Mouse (Mus musculus): Measurements from ENCODE around the gene Dedd2.

The Dedd2 gene

DNA sequence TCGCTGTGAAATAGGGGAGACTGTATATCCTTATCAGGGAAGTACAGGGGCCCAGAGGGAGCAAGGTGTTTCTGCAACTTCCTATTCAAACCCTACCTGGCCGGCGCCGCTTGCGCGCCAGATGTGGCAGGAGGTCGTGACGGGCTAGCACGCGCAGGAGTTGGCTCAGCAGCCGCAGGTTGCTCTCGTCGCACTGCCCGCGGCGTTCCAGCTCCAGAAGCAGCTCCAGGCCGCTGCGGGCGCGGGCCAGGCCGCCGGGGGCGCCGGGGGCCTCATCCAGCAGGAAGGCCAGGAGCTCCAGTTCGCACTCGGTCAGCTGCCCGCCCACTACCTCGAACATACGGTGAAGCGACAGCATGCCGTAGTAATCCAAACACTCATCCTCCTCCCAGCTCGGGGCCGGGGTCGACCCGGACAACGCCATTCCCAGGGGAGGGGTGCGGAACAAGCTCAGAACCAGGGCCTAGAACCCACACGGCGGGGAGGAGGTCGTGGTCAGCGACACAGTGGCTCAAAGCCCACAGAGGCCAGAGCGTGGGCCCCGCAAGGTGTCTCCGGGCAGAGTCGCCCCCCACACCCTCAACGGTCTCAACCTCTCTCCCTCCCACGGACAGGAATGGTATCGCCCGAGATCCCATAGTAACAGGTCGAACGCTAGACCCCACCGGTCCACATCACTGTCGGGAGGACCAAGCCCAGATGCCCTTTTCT, 1.6 kb downstream of the Dedd2 start:
- no peak for DNase-seq (ENCODE audit: low read depth, low spot score)

DNA sequence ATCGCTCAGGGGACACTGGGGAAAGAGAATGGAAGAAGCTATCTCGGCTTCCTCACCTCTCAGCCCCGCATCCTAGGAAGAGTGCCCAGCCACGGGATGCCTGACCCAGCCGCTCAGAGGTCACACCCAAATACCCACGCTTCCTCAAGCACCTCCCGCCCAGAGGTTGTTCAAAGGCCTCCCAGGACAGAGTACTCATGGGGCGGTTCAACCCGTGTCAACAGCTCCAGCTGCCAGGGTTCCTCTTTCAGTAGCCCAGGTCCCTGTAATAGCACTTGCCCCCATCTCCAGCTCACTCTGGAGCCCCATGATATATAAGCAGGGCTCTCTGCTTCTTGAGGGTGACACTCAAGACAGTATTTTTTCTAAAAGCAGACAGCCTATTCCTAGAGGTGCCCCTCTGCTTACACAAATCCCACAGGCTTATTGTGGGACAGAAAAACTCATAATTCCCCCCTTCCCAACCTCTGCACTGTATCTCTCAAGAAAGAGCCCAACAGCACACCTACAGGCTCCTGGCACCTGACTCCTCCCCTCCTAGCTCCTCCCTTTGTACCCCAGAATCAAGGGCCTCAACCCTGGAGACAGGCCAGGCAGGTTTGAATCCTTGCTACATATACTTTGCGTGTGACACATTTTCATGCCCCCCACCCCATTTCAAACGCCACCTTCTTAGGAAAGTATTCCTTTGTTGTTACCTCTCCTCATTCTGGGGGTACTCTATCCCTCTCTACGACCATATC, 2.6 kb downstream of the Dedd2 start:
- no peak for DNase-seq (ENCODE audit: low read depth, low spot score)

DNA sequence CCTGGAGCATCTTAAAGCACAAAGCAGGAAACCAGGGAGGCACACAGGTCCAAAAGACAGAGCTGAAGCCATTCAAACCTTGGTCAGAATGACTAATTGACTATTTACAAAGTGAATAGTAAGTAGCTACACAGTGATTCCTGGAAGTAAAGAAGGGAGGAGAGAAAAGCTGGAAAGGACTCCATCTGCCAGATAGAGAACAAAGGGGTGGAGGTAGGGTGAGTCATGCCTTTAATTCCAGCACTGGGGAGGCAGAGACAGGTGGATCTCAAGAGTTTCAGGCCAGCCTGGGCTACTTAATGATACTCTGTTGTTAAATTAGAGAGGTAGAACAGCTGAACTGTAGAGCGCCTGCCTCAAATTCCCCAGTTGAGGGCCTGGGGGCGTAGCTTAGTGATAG, 6.2 kb downstream of the Dedd2 start:
- DNase-seq (ENCODE audit: low read depth, low spot score): no peak

DNA sequence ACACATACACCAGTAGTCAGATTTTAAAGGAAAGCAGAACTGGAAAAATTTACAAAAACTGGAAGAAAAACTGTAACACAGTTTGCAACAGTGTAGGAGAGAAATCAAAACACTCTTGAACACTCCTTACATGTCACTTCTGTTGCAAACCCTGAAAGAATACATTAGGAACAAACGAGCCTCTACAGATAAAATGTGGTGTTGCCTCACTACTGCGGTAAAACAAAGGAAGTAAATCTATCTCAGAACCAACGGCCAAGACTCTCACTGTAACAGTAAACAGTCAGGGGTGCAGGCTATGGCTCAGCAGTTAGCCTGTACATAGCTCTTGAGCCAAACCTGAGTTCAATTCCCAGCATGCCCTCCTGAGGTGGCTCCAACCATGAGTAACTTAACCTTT, 7.3 kb downstream of the Dedd2 start:
- no peak for DNase-seq (ENCODE audit: low read depth, low spot score)

- DNase-seq (ENCODE audit: low read depth, low spot score): peak; percentile 86
These were observed 9.9 kb downstream of the Dedd2 start for GRCm38 (mm10) chr7:25210482-25210881.

GRCm38 (mm10) chr7:25209161-25209622, 11.2 kb downstream of the Dedd2 start:
- no peak for DNase-seq (ENCODE audit: low read depth, low spot score)

DNA sequence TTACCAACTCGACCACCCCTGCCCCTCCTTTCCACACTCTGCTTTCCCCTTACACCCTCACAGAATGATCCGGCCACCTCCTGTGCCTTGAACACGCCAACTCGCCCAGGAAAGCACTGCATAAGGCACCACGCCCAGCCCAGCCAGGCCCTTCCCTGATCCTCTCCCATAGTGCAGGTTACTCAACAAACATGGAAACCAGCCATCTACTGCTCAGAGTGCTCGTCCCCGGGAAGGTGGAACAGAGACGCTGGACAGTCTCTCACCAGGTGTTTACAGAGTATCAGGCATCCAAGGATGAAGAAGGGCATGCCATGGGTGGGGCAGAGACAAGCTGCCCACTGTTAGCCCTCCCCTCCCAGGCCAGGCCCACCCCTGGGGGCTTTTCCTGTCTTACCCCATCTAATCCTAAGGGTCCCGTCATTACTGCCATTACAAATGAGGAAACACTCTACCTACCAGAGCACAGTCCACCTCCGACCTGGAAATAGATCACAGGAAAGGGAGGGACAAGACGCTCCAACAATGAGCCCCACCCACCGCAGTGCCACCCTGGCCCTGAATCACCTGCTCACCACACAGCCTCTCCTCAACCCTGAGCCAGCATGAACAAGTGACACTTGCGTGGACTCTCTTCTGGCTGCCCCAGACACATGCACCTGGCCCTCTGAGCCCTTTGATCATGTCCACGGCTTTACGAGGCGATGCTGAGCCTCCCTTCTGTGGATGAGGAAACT, 14.2 kb downstream of the Dedd2 start:
- DNase-seq (ENCODE audit: low read depth, low spot score): no peak

- DNase-seq (ENCODE audit: low read depth, low spot score): no peak
These were observed 14.9 kb downstream of the Dedd2 start for GRCm38 (mm10) chr7:25205355-25206093.

DNA sequence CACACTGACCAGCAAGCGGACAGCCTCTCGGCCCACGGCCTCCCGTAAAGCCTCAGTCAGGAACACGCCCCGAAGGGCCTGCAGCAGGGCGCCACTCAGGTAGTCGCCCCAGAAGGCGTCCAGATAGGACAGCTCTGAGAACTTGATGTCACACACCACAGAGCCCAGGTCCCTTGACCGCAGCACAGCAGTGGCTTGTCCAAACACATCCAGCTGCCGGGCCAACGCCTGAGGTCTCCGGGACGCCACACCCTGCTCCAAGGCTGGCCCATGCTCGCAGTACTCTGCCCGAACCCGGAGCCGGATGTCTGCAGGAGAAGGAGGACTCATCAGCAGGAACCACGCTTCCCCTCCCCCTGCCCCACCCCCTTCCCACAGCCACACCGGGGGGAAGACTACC, 16.8 kb downstream of the Dedd2 start:
- no peak for DNase-seq (ENCODE audit: low read depth, low spot score)

DNA sequence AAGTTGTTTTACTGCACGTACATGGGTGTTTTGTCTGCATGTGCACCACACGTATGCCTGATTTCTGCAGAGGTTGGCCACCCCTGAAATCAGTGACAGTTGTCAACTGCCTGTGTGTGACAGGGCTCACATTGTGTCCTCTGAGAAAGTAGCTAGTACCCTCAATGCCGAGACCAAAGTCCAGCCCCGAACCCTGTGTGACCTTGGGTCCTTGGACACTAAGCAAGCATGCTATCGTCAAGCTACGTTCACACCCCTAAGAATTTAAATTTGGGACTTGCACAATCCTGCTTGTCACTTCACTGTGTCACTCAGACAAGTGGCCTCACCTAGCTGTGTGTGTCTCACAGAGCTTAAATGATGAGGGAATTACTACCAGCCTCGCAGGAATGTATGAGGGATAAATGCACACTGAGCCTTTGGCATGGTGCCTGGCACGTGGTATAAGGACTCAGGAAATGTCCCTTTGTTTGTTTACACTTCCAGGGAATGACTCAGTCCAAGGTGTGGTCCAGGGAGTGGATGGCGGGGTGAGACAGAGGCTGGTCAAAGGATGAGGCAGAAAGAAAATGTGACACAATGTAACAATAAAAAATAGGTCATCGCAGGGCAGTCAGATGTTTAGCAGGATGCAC, 22.9 kb downstream of the Dedd2 start:
- no peak for DNase-seq (ENCODE audit: low read depth, low spot score)

GRCm38 (mm10) chr7:25196107-25196506, 24.3 kb downstream of the Dedd2 start:
- DNase-seq (ENCODE audit: low read depth, low spot score): no peak

DNA sequence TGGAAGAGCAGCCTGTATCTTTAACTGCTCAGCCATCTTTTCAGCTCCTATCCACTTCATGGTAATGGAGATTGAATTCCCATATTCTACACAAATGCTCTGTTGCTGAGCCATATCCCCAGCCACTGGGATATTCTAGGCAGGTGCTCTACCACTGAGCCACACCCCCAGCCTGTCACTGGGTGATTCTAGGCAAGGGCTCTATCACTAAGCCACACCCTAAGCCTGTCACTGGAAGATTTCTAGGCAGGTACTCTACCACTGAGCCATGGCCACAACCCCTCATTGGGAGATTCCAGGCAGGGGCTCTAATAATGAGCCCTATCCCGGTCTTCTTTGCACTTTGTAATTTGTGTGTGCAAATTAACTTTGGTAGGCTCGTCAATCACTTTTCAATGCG, 25.3 kb downstream of the Dedd2 start:
- DNase-seq (ENCODE audit: low read depth, low spot score): no peak

GRCm38 (mm10) chr7:25192110-25192509, 28.3 kb downstream of the Dedd2 start:
- DNase-seq (ENCODE audit: low read depth, low spot score): no peak

GRCm38 (mm10) chr7:25190806-25191205, 29.6 kb downstream of the Dedd2 start:
- DNase-seq (ENCODE audit: low read depth, low spot score): no peak

DNA sequence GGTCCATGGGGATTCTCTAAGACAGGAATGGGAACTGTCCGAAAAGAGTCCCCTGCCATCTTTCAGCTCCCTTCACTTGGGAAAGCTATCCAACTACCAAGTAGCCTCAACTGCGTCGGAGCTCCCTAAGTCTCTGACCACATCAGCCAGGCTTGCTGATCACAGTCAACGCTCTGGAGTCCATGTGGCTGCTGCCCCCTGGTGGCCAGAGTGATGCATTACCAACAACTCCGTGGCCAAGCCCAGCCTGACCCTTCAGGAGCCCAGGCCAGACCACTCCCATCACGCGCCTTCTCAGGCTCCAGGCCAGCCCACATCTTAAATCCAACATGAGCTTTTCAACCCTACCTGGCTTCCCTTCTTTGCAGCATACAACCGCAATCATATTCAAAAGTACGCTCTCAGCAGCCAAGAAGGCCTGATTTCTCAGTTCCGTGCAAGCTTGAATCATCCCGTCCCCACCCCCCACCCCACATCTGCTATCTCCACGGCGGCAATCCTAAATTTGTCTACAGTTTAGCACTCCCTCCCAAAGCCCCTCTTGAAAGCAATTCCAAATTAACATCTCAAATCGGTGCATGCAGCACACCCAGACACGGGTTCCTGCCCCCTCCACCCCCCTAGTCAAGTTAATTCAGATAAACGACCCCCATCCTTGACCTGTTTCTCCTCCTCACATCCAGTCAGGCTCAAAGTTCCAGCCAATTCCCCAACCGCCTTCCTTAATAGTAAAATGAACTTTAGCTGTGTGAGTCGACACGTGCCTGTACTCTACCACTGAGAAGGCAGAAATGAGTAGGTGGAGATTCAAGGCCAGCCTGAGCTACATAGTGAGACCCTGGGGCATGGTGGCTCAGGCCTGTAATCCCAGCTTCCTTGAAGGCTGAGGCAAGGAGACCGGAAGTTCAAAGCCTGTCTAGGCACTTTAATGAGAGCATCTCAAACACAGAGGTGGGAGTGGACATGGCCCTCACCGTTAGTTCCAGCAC, 32.5 kb downstream of the Dedd2 start:
- DNase-seq (ENCODE audit: low read depth, low spot score): peak; percentile 72

DNA sequence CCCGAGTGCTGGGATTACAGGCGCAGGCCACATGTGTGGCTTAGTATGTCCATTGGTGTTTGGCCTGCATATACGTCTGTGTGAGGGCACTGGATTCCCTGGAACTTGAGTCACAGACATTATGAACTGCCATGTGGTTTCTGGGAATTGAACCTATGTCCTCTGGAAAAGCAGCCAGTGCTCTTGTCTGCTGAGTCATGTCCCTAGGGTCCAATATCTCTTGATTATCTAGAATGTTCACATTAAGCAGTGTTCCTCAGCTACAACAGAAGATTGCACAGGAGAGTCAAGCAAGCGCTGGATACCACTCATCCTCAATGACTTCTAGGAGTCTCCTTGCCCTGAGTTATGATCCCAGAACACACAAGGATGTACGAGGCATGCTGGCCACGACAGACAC, 36.3 kb downstream of the Dedd2 start:
- no peak for DNase-seq (ENCODE audit: low read depth, low spot score)

DNA sequence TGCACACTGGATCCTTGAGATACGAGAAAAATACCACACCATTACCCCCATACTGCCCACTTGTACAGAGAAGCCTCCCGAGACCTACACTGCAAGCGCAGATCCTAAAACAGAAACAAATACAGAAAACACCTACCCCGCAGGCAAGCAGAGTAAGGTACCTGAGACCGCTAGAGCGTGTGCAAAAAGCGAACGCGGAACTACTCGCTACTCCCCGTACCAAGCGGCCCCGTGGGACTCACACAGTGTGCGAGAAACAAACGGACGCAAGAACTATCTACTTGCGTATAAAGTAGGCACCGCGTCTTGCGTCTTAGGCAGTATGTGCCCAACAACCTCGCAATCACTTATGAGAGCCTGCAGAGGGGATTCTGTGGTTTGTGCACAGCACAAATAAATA, 38.6 kb downstream of the Dedd2 start:
- DNase-seq (ENCODE audit: low read depth, low spot score): no peak

DNA sequence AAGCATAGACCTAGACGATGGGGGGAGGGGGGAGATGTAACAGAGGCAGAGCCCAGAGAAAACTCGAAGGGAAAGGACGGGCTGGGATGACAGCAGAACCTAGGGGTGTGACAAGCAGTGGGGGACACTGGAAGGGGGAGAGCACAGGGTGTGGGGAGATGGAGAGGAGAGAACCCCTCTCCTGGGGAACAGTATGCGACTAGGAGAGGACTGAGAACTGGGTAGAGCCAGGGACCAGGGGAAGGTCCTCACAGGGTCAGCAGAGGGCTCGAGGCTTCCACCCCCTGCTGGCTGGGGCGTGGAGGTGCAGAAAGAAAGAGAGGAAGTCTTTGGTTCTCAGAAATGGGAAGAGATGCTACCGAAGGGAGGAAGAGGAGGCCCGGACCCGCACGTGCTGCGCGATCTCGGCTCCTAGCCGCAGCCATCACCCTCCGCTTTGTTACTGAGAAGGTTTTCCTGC, 39.1 kb downstream of the Dedd2 start:
- DNase-seq (ENCODE audit: low read depth, low spot score): no peak

- DNase-seq (ENCODE audit: low read depth, low spot score): no peak
These were observed 39.9 kb downstream of the Dedd2 start for GRCm38 (mm10) chr7:25180512-25180911.

GRCm38 (mm10) chr7:25179606-25180161, 40.7 kb downstream of the Dedd2 start, which contains the start of gene Pou2f2:
Pou2f2 (minus strand) TSS chr7:25179726.
- DNase-seq (ENCODE audit: low read depth, low spot score): no peak

Data from skeletal muscle tissue, adult 2 months (tissue).